Mouse (Mus musculus): ENCODE measurements around the gene Tmem120b. TPM values are rescaled to one million over a fixed set of nuclear protein-coding genes. Genes with fewer than 3 reads are reported as not detected.

The Tmem120b gene
- polyA plus RNA-seq, 1 experiment from 2014 or later: 17.6 TPM

DNA sequence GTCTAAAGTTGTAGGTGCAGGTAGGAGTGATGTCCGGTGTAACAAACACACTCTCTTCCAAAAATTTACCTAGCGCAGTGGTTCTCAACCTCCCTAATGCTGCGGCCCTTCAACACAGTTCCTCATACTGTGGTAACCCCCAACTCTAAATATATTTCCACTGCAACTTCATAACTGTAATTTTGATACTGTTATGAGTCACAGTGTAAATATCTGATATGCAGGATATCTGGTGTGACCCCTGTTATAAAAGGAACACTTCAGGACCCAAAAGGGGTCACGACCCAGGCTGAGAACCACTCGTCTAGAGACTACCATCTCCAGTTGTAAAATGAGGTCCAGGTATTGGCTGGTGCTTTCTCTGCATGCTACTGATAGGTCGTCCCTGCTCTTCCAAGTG is 56.9 kb downstream of the Tmem120b start:
- Histone ChIP-seq H3K9ac (ENCODE audit: low read depth, low read length) (no peak overlapping the region), H3K36me3 (ENCODE audit: control insufficient read depth, insufficient read depth, low read length) (peaks cover 12% of the 10 kb centered on the region), H3K4me1 (ENCODE audit: control insufficient read depth, insufficient read depth, low read length) (no peaks in the 10 kb centered on the region), H3K4me3 (ENCODE audit: low read depth, low read length) (no peak overlapping the region), H3K27me3 (replicated peaks; ENCODE audit: control insufficient read depth, insufficient read depth, low read length) (no peaks in the 10 kb centered on the region), H3K4me2 (ENCODE audit: low read depth, low read length) (no peak overlapping the region), H3K9me3 (ENCODE audit: control insufficient read depth, low read length) (no peaks in the 10 kb centered on the region), H3K27ac (replicated peaks; ENCODE audit: low read depth, low read length) (no peak overlapping the region)
- 86% methylated on average over 6 of the region's 6 CpGs for WGBS
- DNase-seq (ENCODE audit: low spot score) (no peak), ATAC-seq (ENCODE audit: low read depth) (no peak)

DNA sequence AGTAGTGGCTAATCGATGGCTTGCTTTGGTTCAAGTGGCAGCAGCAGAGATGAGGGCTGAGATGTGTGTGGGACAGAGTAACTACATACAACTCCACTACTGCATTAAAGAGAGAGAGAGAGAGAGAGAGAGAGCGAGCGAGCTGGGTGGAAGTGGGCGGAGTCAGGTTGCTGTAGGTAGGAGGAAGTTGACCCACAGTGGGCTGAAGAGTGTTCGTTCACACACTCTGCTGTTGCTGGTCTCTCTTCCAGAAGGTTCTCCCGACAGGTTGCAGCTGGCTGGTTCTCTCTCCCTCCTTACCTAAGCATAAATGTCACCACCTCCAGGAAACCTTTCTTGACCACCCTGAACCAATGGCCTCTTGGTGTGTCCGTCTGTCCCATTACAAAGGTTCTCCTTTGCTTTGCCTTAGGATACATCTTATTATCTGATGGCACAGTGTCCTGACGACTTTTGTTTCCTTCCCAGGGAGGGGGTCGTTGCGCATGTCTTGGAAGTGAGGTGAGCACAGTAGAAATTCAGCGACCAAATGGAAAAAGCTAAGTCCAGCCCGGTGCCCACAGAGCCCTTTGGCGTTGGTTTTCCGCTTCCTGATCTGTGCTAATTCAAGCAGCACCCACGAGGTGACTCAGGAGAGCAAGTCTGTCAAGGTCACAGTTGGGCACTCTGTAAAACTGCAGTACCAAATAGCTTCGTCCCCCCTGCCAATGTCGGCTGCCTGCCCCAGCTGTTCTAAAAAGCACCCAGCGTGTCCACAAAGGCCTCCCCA is 57.6 kb downstream of the Tmem120b start:
- Histone ChIP-seq H3K4me3 (ENCODE audit: low read depth, low read length) (no peak overlapping the region), H3K27me3 (replicated peaks; ENCODE audit: control insufficient read depth, insufficient read depth, low read length) (no peaks in the 10 kb centered on the region), H3K9me3 (ENCODE audit: control insufficient read depth, low read length) (no peaks in the 10 kb centered on the region), H3K9ac (ENCODE audit: low read depth, low read length) (no peak overlapping the region), H3K4me2 (ENCODE audit: low read depth, low read length) (no peak overlapping the region), H3K36me3 (ENCODE audit: control insufficient read depth, insufficient read depth, low read length) (peaks cover 17% of the 10 kb centered on the region), H3K27ac (replicated peaks; ENCODE audit: low read depth, low read length) (no peak overlapping the region), H3K4me1 (ENCODE audit: control insufficient read depth, insufficient read depth, low read length) (no peaks in the 10 kb centered on the region)
- DNase-seq (ENCODE audit: low spot score) (no peak), ATAC-seq (ENCODE audit: low read depth) (no peak)
- WGBS: 85% methylated on average over 18 of the region's 18 CpGs

GRCm38 (mm10) chr5:123127031-123127430 is 58.8 kb downstream of the Tmem120b start:
- no peaks in the 10 kb centered on the region for H3K9me3 ChIP-seq (ENCODE audit: control insufficient read depth, low read length)
- no peak overlapping the region for H3K4me3 ChIP-seq (ENCODE audit: low read depth, low read length)
- H3K27me3 ChIP-seq (replicated peaks; ENCODE audit: control insufficient read depth, insufficient read depth, low read length): no peaks in the 10 kb centered on the region
- ATAC-seq (ENCODE audit: low read depth) (no peak), DNase-seq (ENCODE audit: low spot score) (no peak)
- no peak overlapping the region for H3K4me2 ChIP-seq (ENCODE audit: low read depth, low read length)
- 63% methylated on average over 6 of the region's 6 CpGs for WGBS
- no peak overlapping the region for H3K27ac ChIP-seq (replicated peaks; ENCODE audit: low read depth, low read length)
- H3K9ac ChIP-seq (ENCODE audit: low read depth, low read length): no peak overlapping the region
- H3K36me3 ChIP-seq (ENCODE audit: control insufficient read depth, insufficient read depth, low read length): peaks cover 18% of the 10 kb centered on the region
- H3K4me1 ChIP-seq (ENCODE audit: control insufficient read depth, insufficient read depth, low read length): 0 out of 2 replicates have a peak, but pooled peaks cover 2% of the 10 kb centered on the region

- DNase-seq (ENCODE audit: low spot score): no peak
- Histone ChIP-seq H3K9me3 (ENCODE audit: control insufficient read depth, low read length) (no peaks in the 10 kb centered on the region), H3K36me3 (ENCODE audit: control insufficient read depth, insufficient read depth, low read length) (peaks cover 14% of the 10 kb centered on the region), H3K27ac (replicated peaks; ENCODE audit: low read depth, low read length) (0 out of 2 replicates have a peak overlapping the region, but pooled peaks have one; percentile 6), H3K9ac (ENCODE audit: low read depth, low read length) (no peak overlapping the region), H3K4me3 (ENCODE audit: low read depth, low read length) (no peak overlapping the region), H3K4me1 (ENCODE audit: control insufficient read depth, insufficient read depth, low read length) (peaks cover 15% of the 10 kb centered on the region), H3K4me2 (ENCODE audit: low read depth, low read length) (no peak overlapping the region), H3K27me3 (replicated peaks; ENCODE audit: control insufficient read depth, insufficient read depth, low read length) (no peaks in the 10 kb centered on the region)
- ATAC-seq (ENCODE audit: low read depth): no peak
- WGBS: 51% methylated on average over 9 of the region's 10 CpGs
Measured at GRCm38 (mm10) chr5:123128426-123129169, 60.4 kb downstream of the Tmem120b start.

GRCm38 (mm10) chr5:123129170-123129757 is 61.0 kb downstream of the Tmem120b start:
- Histone ChIP-seq H3K9me3 (ENCODE audit: control insufficient read depth, low read length) (no peaks in the 10 kb centered on the region), H3K36me3 (ENCODE audit: control insufficient read depth, insufficient read depth, low read length) (peaks cover 18% of the 10 kb centered on the region; the same call in 1 of the 2 replicates), H3K27ac (replicated peaks; ENCODE audit: low read depth, low read length) (0 out of 2 replicates have a peak overlapping the region, but pooled peaks have one; percentile 6), H3K4me2 (ENCODE audit: low read depth, low read length) (no peak overlapping the region), H3K4me1 (ENCODE audit: control insufficient read depth, insufficient read depth, low read length) (peaks cover 21% of the 10 kb centered on the region), H3K27me3 (replicated peaks; ENCODE audit: control insufficient read depth, insufficient read depth, low read length) (no peaks in the 10 kb centered on the region), H3K4me3 (ENCODE audit: low read depth, low read length) (no peak overlapping the region), H3K9ac (ENCODE audit: low read depth, low read length) (no peak overlapping the region)
- no peak for DNase-seq (ENCODE audit: low spot score)
- ATAC-seq (ENCODE audit: low read depth): no peak
- 79% methylated on average over 10 of the region's 10 CpGs for WGBS

GRCm38 (mm10) chr5:123130030-123130813 is 62.0 kb downstream of the Tmem120b start:
- DNase-seq (ENCODE audit: low spot score) (no peak), ATAC-seq (ENCODE audit: low read depth) (no peak)
- H3K27ac ChIP-seq (replicated peaks; ENCODE audit: low read depth, low read length): no peak overlapping the region
- H3K9me3 ChIP-seq (ENCODE audit: control insufficient read depth, low read length): no peaks in the 10 kb centered on the region
- H3K4me1 ChIP-seq (ENCODE audit: control insufficient read depth, insufficient read depth, low read length): peaks cover 31% of the 10 kb centered on the region
- H3K9ac ChIP-seq (ENCODE audit: low read depth, low read length): no peak overlapping the region
- 82% methylated on average over 9 of the region's 9 CpGs for WGBS
- H3K4me2 ChIP-seq (ENCODE audit: low read depth, low read length): no peak overlapping the region
- H3K4me3 ChIP-seq (ENCODE audit: low read depth, low read length): no peak overlapping the region
- peaks cover 23% of the 10 kb centered on the region; the same call in 1 of the 2 replicates for H3K36me3 ChIP-seq (ENCODE audit: control insufficient read depth, insufficient read depth, low read length)
- H3K27me3 ChIP-seq (replicated peaks; ENCODE audit: control insufficient read depth, insufficient read depth, low read length): no peaks in the 10 kb centered on the region

GRCm38 (mm10) chr5:123130814-123131148 is 62.6 kb downstream of the Tmem120b start:
- H3K9ac ChIP-seq (ENCODE audit: low read depth, low read length): no peak overlapping the region
- H3K27me3 ChIP-seq (replicated peaks; ENCODE audit: control insufficient read depth, insufficient read depth, low read length): no peaks in the 10 kb centered on the region
- H3K4me2 ChIP-seq (ENCODE audit: low read depth, low read length): no peak overlapping the region
- peaks cover 36% of the 10 kb centered on the region for H3K4me1 ChIP-seq (ENCODE audit: control insufficient read depth, insufficient read depth, low read length)
- DNase-seq (ENCODE audit: low spot score): no peak
- H3K27ac ChIP-seq (replicated peaks; ENCODE audit: low read depth, low read length): no peak overlapping the region
- H3K4me3 ChIP-seq (ENCODE audit: low read depth, low read length): no peak overlapping the region
- 82% methylated on average over 5 of the region's 5 CpGs for WGBS
- H3K36me3 ChIP-seq (ENCODE audit: control insufficient read depth, insufficient read depth, low read length): peaks cover 23% of the 10 kb centered on the region; the same call in 1 of the 2 replicates
- ATAC-seq (ENCODE audit: low read depth): no peak
- no peaks in the 10 kb centered on the region for H3K9me3 ChIP-seq (ENCODE audit: control insufficient read depth, low read length)
